Mouse (Mus musculus): Measurements from ENCODE around the gene Gm3629. TPM values are rescaled to one million over a fixed set of nuclear protein-coding genes. Genes with fewer than 3 reads are reported as not detected.
"Not testable (repeated sequence)": the region's sequence is repeated elsewhere in the genome, so short reads cannot be mapped to it uniquely, and the experiment has no call there.

The Gm3629 gene
- polyA plus RNA-seq (2016; fragmentation: Nextera tagmentation; extraction: Ambion mirVana), result 0.21 and 0.42 TPM in 2 replicates

- H3K36me3 ChIP-seq; H3K27me3 ChIP-seq; H3K27ac ChIP-seq; H3K4me1 ChIP-seq; H3K4me3 ChIP-seq; H3K9ac ChIP-seq; H3K4me2 ChIP-seq (replicated peaks); H3K9me3 ChIP-seq (replicated peaks); ATAC-seq (ENCODE audit: low FRiP score): not testable (repeated sequence)
- WGBS, result 40% methylated on average over 1 of the region's 2 CpGs
Measured at GRCm38 (mm10) chr14:6590513-6590912, at the start of gene Gm3629. Gm3629 (minus strand) TSS chr14:6590613.

GRCm38 (mm10) chr14:6622318-6622717 lies 31.9 kb upstream of the Gm3629 start, which contains the start of gene Gm3460:
Gm3460 (minus strand) TSS chr14:6622418.
- not testable (repeated sequence) for H3K27ac ChIP-seq; H3K27me3 ChIP-seq; H3K36me3 ChIP-seq; H3K9me3 ChIP-seq (replicated peaks); H3K4me3 ChIP-seq; H3K4me1 ChIP-seq; H3K4me2 ChIP-seq (replicated peaks); ATAC-seq (ENCODE audit: low FRiP score); H3K9ac ChIP-seq
- 60% methylated on average over 1 of the region's 2 CpGs for WGBS

- H3K9ac ChIP-seq; H3K4me2 ChIP-seq (replicated peaks); H3K9me3 ChIP-seq (replicated peaks); H3K4me1 ChIP-seq; H3K36me3 ChIP-seq; ATAC-seq (ENCODE audit: low FRiP score); H3K4me3 ChIP-seq; H3K27ac ChIP-seq; H3K27me3 ChIP-seq: not testable (repeated sequence)
- no CpG with 5 or more reads among the region's 1 CpGs for whole genome bisulfite sequencing
Measured at GRCm38 (mm10) chr14:6606436-6606835, 16.0 kb upstream of the Gm3629 start.

GRCm38 (mm10) chr14:6605004-6605403 lies 14.6 kb upstream of the Gm3629 start:
- H3K4me2 ChIP-seq (replicated peaks), result peak overlapping the region; percentile 63
- not testable (repeated sequence) for ATAC-seq (ENCODE audit: low FRiP score); H3K36me3 ChIP-seq; H3K9ac ChIP-seq; H3K27me3 ChIP-seq; H3K27ac ChIP-seq; H3K9me3 ChIP-seq (replicated peaks); H3K4me1 ChIP-seq
- WGBS, result under 1% methylated on average over 16 of the region's 20 CpGs
- peak overlapping the region; percentile 40 for H3K4me3 ChIP-seq

- not testable (repeated sequence) for H3K9me3 ChIP-seq (replicated peaks); H3K36me3 ChIP-seq; H3K4me1 ChIP-seq; H3K27me3 ChIP-seq; ATAC-seq (ENCODE audit: low FRiP score); H3K27ac ChIP-seq
- H3K9ac ChIP-seq, result peak overlapping the region; percentile 38; the same call in 1 of the 2 replicates
- WGBS, result 7% methylated on average over 17 of the region's 20 CpGs
- peak overlapping the region; percentile 63 for H3K4me2 ChIP-seq (replicated peaks)
- peak overlapping the region; percentile 40 for H3K4me3 ChIP-seq
Measured at GRCm38 (mm10) chr14:6604551-6604950, 14.1 kb upstream of the Gm3629 start.

- 75% methylated on average over 1 of the region's 2 CpGs for WGBS
- H3K9me3 ChIP-seq (replicated peaks); H3K4me1 ChIP-seq; H3K4me3 ChIP-seq; H3K27ac ChIP-seq; H3K9ac ChIP-seq; ATAC-seq (ENCODE audit: low FRiP score); H3K36me3 ChIP-seq; H3K27me3 ChIP-seq; H3K4me2 ChIP-seq (replicated peaks): not testable (repeated sequence)
Measured at GRCm38 (mm10) chr14:6537190-6537589, 53.2 kb downstream of the Gm3629 start, which contains the start of gene Gm8356. Gm8356 (minus strand) TSS chr14:6537290.

Other genes starting within 250 kb of the Gm3629 start
- not detected in 2 replicates for gene Gm3618, start 246.9 kb downstream of the Gm3629 start, polyA plus RNA-seq (2016; fragmentation: Nextera tagmentation; extraction: Ambion mirVana)
- not detected in 2 replicates for gene Gm16440, start 200.3 kb downstream of the Gm3629 start, polyA plus RNA-seq (2016; fragmentation: Nextera tagmentation; extraction: Ambion mirVana)
- gene Gm3591, start 178.1 kb downstream of the Gm3629 start, polyA plus RNA-seq (2016; fragmentation: Nextera tagmentation; extraction: Ambion mirVana), result 1.3 and 2.6 TPM in 2 replicates
- not detected in 2 replicates for gene Gm3594, start 146.0 kb downstream of the Gm3629 start, polyA plus RNA-seq (2016; fragmentation: Nextera tagmentation; extraction: Ambion mirVana)
- gene Gm8356, start 53.3 kb downstream of the Gm3629 start, polyA plus RNA-seq (2016; fragmentation: Nextera tagmentation; extraction: Ambion mirVana), result not detected in 2 replicates
- gene Gm3460, start 31.8 kb upstream of the Gm3629 start, polyA plus RNA-seq (2016; fragmentation: Nextera tagmentation; extraction: Ambion mirVana), result not detected in 2 replicates
- not detected in 2 replicates for gene Gm10251, start 93.6 kb upstream of the Gm3629 start, polyA plus RNA-seq (2016; fragmentation: Nextera tagmentation; extraction: Ambion mirVana)
- not detected in 2 replicates for gene Gm8050, start 129.6 kb upstream of the Gm3629 start, polyA plus RNA-seq (2016; fragmentation: Nextera tagmentation; extraction: Ambion mirVana)
- gene Gm3636, start 151.7 kb upstream of the Gm3629 start, polyA plus RNA-seq (2016; fragmentation: Nextera tagmentation; extraction: Ambion mirVana), result 8.2 and 8.6 TPM in 2 replicates
- not detected in 2 replicates for gene Gm8362, start 183.8 kb upstream of the Gm3629 start, polyA plus RNA-seq (2016; fragmentation: Nextera tagmentation; extraction: Ambion mirVana)
- gene Gm3642, start 249.7 kb upstream of the Gm3629 start, polyA plus RNA-seq (2016; fragmentation: Nextera tagmentation; extraction: Ambion mirVana), result not detected in 2 replicates